Mouse (Mus musculus): ENCODE measurements around the gene Gm11985. TPM values are rescaled to one million over a fixed set of nuclear protein-coding genes. Genes with fewer than 3 reads are reported as not detected.

Gene Gm11985
- polyA plus RNA-seq, 1 experiment from 2014 or later: not detected

DNA sequence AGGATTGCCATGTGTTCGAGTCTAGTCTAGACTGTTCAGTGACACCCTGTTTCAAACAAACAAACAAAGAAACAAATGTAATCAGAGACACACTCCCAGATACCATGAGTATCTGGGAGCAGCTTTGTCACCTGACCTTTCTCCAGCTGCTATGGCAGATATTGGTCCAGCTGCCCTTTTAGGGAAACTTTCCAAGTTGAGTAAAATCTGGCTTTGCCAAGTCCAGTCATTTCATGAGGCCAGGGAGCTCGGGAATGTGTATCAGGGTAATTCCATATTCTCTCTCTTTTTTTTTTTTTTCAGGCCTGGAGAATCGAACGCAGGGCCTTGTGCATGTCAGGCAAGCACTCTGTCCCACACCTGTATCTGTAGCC is 6.9 kb upstream of the Gm11985 start:
- WGBS: 92% methylated on average over 4 of the region's 4 CpGs

DNA sequence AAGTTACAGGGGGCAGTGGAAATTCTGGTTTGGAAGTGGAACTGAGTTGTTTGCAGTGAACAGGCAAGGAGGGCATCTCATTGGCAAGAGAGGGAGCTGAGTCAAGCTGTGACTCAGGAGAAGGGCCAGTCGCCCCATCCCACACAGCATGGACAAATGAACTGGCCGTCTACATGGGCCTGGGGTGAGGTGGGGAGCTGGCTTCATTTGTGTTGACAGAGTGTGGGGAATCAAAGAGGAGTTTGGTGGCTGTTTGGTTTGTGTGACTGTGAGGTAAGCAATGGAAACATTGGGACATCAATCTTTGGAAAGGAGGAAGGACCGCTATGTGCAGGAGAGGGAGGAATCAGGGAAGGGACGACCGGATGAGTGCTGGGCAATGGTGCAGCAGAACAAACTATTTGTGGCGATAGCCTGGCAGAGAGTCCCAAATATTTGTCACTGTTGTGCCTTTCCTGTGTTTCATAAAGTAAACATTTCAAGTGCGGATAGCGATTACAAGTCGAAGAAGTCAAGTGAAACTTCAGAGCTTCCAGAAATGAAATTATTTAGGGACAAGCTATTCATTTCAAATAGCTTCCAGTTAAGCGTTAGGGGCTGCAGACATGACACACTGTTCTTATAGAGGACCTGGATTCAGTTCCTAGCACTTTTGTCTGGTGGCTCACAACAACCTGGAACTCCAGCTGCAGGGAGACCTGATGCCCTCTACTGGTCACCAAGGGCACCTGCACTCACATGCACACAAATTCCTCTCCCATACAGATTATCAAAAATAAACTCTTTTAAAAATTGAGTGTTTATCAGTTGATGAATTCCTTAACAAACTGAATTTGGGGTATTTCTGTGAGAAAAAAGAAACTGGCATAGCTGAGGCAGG is 6.3 kb upstream of the Gm11985 start:
- no peak overlapping the region for H3K9ac ChIP-seq
- no peaks in the 10 kb centered on the region for H3K36me3 ChIP-seq (replicated peaks; ENCODE audit: control insufficient read depth, insufficient read depth)
- no peaks in the 10 kb centered on the region for H3K4me1 ChIP-seq (replicated peaks; ENCODE audit: control insufficient read depth, insufficient read depth, low read length)
- H3K9me3 ChIP-seq (ENCODE audit: control insufficient read depth, low read length): no peaks in the 10 kb centered on the region
- 95% methylated on average over 10 of the region's 10 CpGs for WGBS
- ATAC-seq (ENCODE audit: low FRiP score) (no peak), DNase-seq (ENCODE audit: low spot score) (no peak)
- no peaks in the 10 kb centered on the region for H3K27me3 ChIP-seq (ENCODE audit: control insufficient read depth, insufficient read depth, low read length)
- no peak overlapping the region for H3K4me2 ChIP-seq (replicated peaks)
- no peak overlapping the region for H3K4me3 ChIP-seq (replicated peaks; ENCODE audit: low read length)
- no peak overlapping the region for H3K27ac ChIP-seq

More for the DNA sequence above, 6.9 kb upstream of the Gm11985 start:
- Histone ChIP-seq H3K4me1 (replicated peaks; ENCODE audit: control insufficient read depth, insufficient read depth, low read length) (no peaks in the 10 kb centered on the region), H3K36me3 (replicated peaks; ENCODE audit: control insufficient read depth, insufficient read depth) (no peaks in the 10 kb centered on the region), H3K27me3 (ENCODE audit: control insufficient read depth, insufficient read depth, low read length) (no peaks in the 10 kb centered on the region), H3K4me2 (replicated peaks) (no peak overlapping the region), H3K9me3 (ENCODE audit: control insufficient read depth, low read length) (no peaks in the 10 kb centered on the region), H3K27ac (no peak overlapping the region), H3K4me3 (replicated peaks; ENCODE audit: low read length) (no peak overlapping the region), H3K9ac (no peak overlapping the region)
- DNase-seq (ENCODE audit: low spot score) (no peak), ATAC-seq (ENCODE audit: low FRiP score) (no peak)

DNA sequence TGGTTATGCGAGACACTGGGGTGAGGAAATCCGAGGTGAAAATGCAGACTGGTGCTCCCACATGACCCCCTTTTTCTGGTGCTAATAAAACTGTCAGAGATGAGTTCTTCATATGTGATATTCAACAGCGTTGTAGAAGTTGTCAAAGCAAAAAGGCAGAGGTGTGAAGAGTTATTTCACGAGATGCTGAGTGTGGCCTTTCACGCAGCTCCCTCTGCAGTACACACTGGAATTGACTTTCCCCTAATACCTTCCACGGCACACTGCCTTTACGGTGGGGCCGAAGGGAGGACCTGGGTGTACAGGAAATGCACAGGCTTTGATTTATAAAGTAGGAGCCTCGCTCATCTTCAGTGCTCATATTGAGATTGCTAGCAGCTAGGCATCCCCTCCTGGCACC is 4.8 kb upstream of the Gm11985 start:
- DNase-seq (ENCODE audit: low spot score) (no peak), ATAC-seq (ENCODE audit: low FRiP score) (no peak)
- H3K36me3 ChIP-seq (replicated peaks; ENCODE audit: control insufficient read depth, insufficient read depth): no peaks in the 10 kb centered on the region
- no peak overlapping the region for H3K27ac ChIP-seq
- H3K4me3 ChIP-seq (replicated peaks; ENCODE audit: low read length): no peak overlapping the region
- WGBS: 81% methylated on average over 9 of the region's 9 CpGs
- H3K4me1 ChIP-seq (replicated peaks; ENCODE audit: control insufficient read depth, insufficient read depth, low read length): no peaks in the 10 kb centered on the region
- H3K4me2 ChIP-seq (replicated peaks): no peak overlapping the region
- H3K27me3 ChIP-seq (ENCODE audit: control insufficient read depth, insufficient read depth, low read length): no peaks in the 10 kb centered on the region
- no peaks in the 10 kb centered on the region for H3K9me3 ChIP-seq (ENCODE audit: control insufficient read depth, low read length)
- H3K9ac ChIP-seq: no peak overlapping the region

DNA sequence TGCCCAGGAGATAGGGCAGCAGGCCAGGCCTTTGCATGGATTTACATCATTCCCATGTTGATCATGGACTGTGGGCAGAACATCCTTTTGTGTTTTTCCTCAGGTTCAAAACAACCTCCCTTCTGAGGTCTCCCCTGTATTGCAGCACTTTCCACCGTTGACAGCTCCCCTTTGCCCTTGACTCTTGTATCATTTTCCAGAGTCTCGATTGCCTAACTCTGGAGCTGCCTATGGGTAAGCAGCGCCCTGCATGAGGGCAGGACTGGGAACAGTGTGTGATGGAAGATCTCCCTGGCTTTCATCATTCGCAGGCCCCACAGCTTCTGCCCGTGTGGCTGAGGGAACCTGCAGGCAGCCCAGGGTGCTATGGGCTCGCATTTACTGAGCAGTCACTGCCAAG is 4.3 kb upstream of the Gm11985 start:
- Histone ChIP-seq H3K27me3 (ENCODE audit: control insufficient read depth, insufficient read depth, low read length) (no peaks in the 10 kb centered on the region), H3K4me1 (replicated peaks; ENCODE audit: control insufficient read depth, insufficient read depth, low read length) (no peaks in the 10 kb centered on the region), H3K4me2 (replicated peaks) (no peak overlapping the region), H3K4me3 (replicated peaks; ENCODE audit: low read length) (no peak overlapping the region), H3K36me3 (replicated peaks; ENCODE audit: control insufficient read depth, insufficient read depth) (no peaks in the 10 kb centered on the region), H3K9ac (no peak overlapping the region), H3K27ac (no peak overlapping the region), H3K9me3 (ENCODE audit: control insufficient read depth, low read length) (no peaks in the 10 kb centered on the region)
- DNase-seq (ENCODE audit: low spot score): no peak
- 78% methylated on average over 6 of the region's 6 CpGs for WGBS
- ATAC-seq (ENCODE audit: low FRiP score): no peak

DNA sequence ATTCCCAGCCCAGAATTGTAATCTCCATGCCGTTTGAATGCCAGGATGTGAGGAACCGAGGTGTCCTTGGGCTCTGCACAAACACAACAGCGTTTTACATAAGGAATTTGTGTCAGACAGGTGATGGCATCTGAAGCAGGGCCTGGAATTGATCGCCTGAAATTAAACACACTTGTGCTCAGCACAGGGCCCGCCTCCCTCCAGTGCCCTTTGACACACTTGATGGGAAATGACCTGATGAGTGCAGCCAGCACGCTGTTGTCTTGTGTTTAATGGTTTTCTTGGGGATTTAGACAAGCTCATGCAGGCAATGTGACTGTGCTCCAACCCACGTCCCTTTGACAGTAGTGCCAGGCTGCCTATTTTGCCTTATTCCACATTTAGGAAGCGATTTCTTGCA is 897 bp downstream of the Gm11985 start:
- H3K4me3 ChIP-seq (replicated peaks; ENCODE audit: low read length): no peak overlapping the region
- H3K36me3 ChIP-seq (replicated peaks; ENCODE audit: control insufficient read depth, insufficient read depth): no peaks in the 10 kb centered on the region
- no peak overlapping the region for H3K27ac ChIP-seq
- ATAC-seq (ENCODE audit: low FRiP score) (no peak), DNase-seq (ENCODE audit: low spot score) (no peak)
- no peaks in the 10 kb centered on the region; the same call in 1 of the 2 replicates for H3K4me1 ChIP-seq (replicated peaks; ENCODE audit: control insufficient read depth, insufficient read depth, low read length)
- H3K9ac ChIP-seq: no peak overlapping the region
- no peaks in the 10 kb centered on the region for H3K9me3 ChIP-seq (ENCODE audit: control insufficient read depth, low read length)
- H3K4me2 ChIP-seq (replicated peaks): no peak overlapping the region
- 73% methylated on average over 8 of the region's 8 CpGs for WGBS
- no peaks in the 10 kb centered on the region for H3K27me3 ChIP-seq (ENCODE audit: control insufficient read depth, insufficient read depth, low read length)

DNA sequence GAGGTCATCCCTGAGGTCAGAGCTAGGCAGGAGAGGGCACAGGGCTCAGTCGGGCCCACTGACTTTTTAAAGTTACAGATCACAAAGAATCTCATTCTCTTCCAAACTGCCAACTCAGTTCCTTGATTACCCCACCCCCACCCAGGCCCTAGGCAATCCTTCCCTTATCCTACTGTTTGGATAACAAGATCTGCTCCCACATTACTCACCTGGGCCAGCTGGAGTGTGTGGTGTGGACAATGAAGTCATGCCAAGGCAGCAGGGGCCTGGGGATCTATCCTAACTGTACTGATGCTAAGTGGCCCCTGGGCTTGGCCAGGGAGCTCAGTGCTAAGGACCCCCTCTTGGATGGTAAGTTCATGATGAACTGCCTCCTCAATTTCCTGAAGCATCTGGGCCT is 3.9 kb downstream of the Gm11985 start:
- no peak overlapping the region for H3K9ac ChIP-seq
- H3K27me3 ChIP-seq (ENCODE audit: control insufficient read depth, insufficient read depth, low read length): no peaks in the 10 kb centered on the region
- no peak overlapping the region for H3K4me2 ChIP-seq (replicated peaks)
- no peaks in the 10 kb centered on the region for H3K9me3 ChIP-seq (ENCODE audit: control insufficient read depth, low read length)
- WGBS: 6% methylated on average over 1 of the region's 1 CpGs
- H3K4me3 ChIP-seq (replicated peaks; ENCODE audit: low read length): no peak overlapping the region
- ATAC-seq (ENCODE audit: low FRiP score): no peak
- peaks cover 4% of the 10 kb centered on the region; the same call in 1 of the 2 replicates for H3K4me1 ChIP-seq (replicated peaks; ENCODE audit: control insufficient read depth, insufficient read depth, low read length)
- no peaks in the 10 kb centered on the region for H3K36me3 ChIP-seq (replicated peaks; ENCODE audit: control insufficient read depth, insufficient read depth)
- DNase-seq (ENCODE audit: low spot score): no peak
- H3K27ac ChIP-seq: no peak overlapping the region

DNA sequence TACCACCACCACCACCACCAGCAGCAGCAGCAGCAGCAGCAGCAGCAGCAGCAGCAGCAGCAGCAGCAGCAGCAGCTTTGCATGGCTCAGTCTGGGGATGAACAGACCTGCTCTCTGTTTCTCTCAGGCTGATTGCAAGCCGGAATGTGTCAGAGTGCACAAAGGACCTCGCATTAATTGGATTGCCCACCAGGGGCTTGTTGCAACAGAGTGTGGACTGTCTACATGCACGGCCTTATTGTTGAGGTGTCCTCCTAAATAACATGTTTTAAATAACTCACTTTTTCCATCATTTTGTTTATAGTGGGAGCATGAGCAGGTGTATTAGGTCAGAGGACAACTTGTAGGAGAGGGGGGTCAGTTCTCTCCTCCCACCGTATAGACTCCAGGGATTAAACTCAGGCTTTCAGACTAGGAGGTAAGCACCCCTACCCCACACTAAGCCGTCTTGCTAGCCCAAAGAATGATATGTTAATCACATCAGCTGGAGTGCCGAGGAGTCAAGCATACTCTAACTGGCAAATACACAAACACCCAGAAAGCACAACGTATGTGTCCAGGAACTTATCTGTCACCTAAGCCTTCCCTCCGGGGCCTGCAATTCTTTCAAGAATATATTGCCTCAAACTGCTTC is 5.8 kb downstream of the Gm11985 start:
- H3K9me3 ChIP-seq (ENCODE audit: control insufficient read depth, low read length): no peaks in the 10 kb centered on the region
- H3K9ac ChIP-seq: no peak overlapping the region
- peaks cover 4% of the 10 kb centered on the region; the same call in 1 of the 2 replicates for H3K4me1 ChIP-seq (replicated peaks; ENCODE audit: control insufficient read depth, insufficient read depth, low read length)
- H3K27ac ChIP-seq: no peak overlapping the region
- no peaks in the 10 kb centered on the region for H3K36me3 ChIP-seq (replicated peaks; ENCODE audit: control insufficient read depth, insufficient read depth)
- no peaks in the 10 kb centered on the region for H3K27me3 ChIP-seq (ENCODE audit: control insufficient read depth, insufficient read depth, low read length)
- no peak overlapping the region for H3K4me2 ChIP-seq (replicated peaks)
- ATAC-seq (ENCODE audit: low FRiP score) (peak; percentile 68), DNase-seq (ENCODE audit: low spot score) (no peak)
- no peak overlapping the region for H3K4me3 ChIP-seq (replicated peaks; ENCODE audit: low read length)
- 24% methylated on average over 8 of the region's 8 CpGs for WGBS

DNA sequence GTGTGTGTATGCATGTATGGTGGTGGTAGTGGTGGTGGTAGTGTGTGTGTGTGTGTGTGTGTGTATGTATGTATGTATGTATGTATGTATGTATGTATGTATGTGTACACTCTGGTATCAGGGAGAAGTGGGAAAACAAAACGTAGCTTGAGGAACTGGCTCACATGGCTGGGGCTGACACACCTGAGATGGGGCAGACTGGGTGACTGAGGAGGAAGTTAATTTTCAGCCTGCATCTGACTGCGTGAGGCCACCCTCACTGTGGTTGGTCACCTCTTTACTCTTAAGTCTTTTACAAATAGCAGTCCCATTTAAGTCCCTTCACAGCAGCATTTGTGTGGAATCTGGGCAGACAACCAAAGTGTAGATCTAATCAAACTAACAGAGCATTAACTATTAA is 9.1 kb downstream of the Gm11985 start:
- Histone ChIP-seq H3K4me2 (replicated peaks) (no peak overlapping the region), H3K4me3 (replicated peaks; ENCODE audit: low read length) (no peak overlapping the region), H3K9me3 (ENCODE audit: control insufficient read depth, low read length) (no peaks in the 10 kb centered on the region), H3K9ac (no peak overlapping the region), H3K36me3 (replicated peaks; ENCODE audit: control insufficient read depth, insufficient read depth) (no peaks in the 10 kb centered on the region), H3K27me3 (ENCODE audit: control insufficient read depth, insufficient read depth, low read length) (no peaks in the 10 kb centered on the region), H3K27ac (no peak overlapping the region), H3K4me1 (replicated peaks; ENCODE audit: control insufficient read depth, insufficient read depth, low read length) (peaks cover 4% of the 10 kb centered on the region; the same call in 1 of the 2 replicates)
- DNase-seq (ENCODE audit: low spot score) (no peak), ATAC-seq (ENCODE audit: low FRiP score) (no peak)
- WGBS: 89% methylated on average over 2 of the region's 2 CpGs

DNA sequence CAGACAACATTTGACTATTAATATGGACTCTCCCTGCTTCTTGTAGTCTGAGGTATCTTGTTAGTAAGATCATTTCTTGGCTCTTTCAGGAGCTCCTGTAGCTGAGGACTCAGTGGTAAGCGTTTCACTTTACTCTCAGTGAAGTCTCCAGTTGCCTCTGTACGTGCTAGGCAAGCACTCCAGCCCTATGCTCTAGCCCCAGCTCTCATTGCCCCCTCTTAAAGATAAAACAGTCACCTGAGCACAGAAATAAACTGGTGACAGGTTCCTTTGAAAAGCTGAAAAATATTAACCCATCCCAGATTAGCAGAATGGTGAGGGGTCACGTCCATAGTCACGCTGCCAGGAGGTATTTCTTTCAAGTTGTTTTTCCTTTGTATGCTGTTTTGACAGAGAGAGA is 9.6 kb downstream of the Gm11985 start:
- Histone ChIP-seq H3K4me2 (replicated peaks) (no peak overlapping the region), H3K9me3 (ENCODE audit: control insufficient read depth, low read length) (no peaks in the 10 kb centered on the region), H3K4me1 (replicated peaks; ENCODE audit: control insufficient read depth, insufficient read depth, low read length) (peaks cover 4% of the 10 kb centered on the region; the same call in 1 of the 2 replicates), H3K36me3 (replicated peaks; ENCODE audit: control insufficient read depth, insufficient read depth) (no peaks in the 10 kb centered on the region), H3K9ac (no peak overlapping the region), H3K4me3 (replicated peaks; ENCODE audit: low read length) (no peak overlapping the region), H3K27ac (no peak overlapping the region), H3K27me3 (ENCODE audit: control insufficient read depth, insufficient read depth, low read length) (no peaks in the 10 kb centered on the region)
- DNase-seq (ENCODE audit: low spot score): no peak
- 77% methylated on average over 4 of the region's 4 CpGs for WGBS
- no peak for ATAC-seq (ENCODE audit: low FRiP score)

Measured in hindbrain, embryonic 14.5 days (tissue).